Mouse (Mus musculus): ENCODE measurements around the gene Ppp1r8.

Gene Ppp1r8

GRCm38 (mm10) chr4:132842970-132843704 lies at the start of gene Ppp1r8:
Ppp1r8 (minus strand) TSS chr4:132843169.
- peak; percentile 74 to 87 for DNase-seq (ENCODE audit: low spot score in 2 of 2)

GRCm38 (mm10) chr4:132884844-132885374 lies 41.9 kb upstream of the Ppp1r8 start:
- no peak for DNase-seq (ENCODE audit: low spot score in 2 of 2)

GRCm38 (mm10) chr4:132884064-132884843 lies 41.3 kb upstream of the Ppp1r8 start, which contains the start of gene Stx12:
Stx12 (minus strand) TSS chr4:132884509.
- peak; percentile 85 to 88 for DNase-seq (ENCODE audit: low spot score in 2 of 2)

GRCm38 (mm10) chr4:132883561-132884063 lies 40.6 kb upstream of the Ppp1r8 start:
- DNase-seq (ENCODE audit: low spot score in 2 of 2): no peak

- no peak for DNase-seq (ENCODE audit: low spot score in 2 of 2)
Observed at GRCm38 (mm10) chr4:132874363-132875097, 31.6 kb upstream of the Ppp1r8 start.

- no peak for DNase-seq (ENCODE audit: low spot score in 2 of 2)
Observed at GRCm38 (mm10) chr4:132873481-132874362, 30.8 kb upstream of the Ppp1r8 start.

- DNase-seq (ENCODE audit: low spot score in 2 of 2): no peak
Observed at GRCm38 (mm10) chr4:132871116-132871515, 28.1 kb upstream of the Ppp1r8 start.

- no peak for DNase-seq (ENCODE audit: low spot score in 2 of 2)
Observed at GRCm38 (mm10) chr4:132864856-132865255, 21.9 kb upstream of the Ppp1r8 start.

GRCm38 (mm10) chr4:132863012-132863411 lies 20.0 kb upstream of the Ppp1r8 start:
- no peak for DNase-seq (ENCODE audit: low spot score in 2 of 2)

GRCm38 (mm10) chr4:132860880-132861279 lies 17.9 kb upstream of the Ppp1r8 start:
- no peak for DNase-seq (ENCODE audit: low spot score in 2 of 2)

GRCm38 (mm10) chr4:132843705-132844071 lies 719 bp upstream of the Ppp1r8 start:
- DNase-seq (ENCODE audit: low spot score in 2 of 2): no peak

- DNase-seq (ENCODE audit: low spot score in 2 of 2): peak; percentile 54 to 59
Observed at GRCm38 (mm10) chr4:132842281-132842906, 575 bp downstream of the Ppp1r8 start.

- DNase-seq (ENCODE audit: low spot score in 2 of 2): no peak
Observed at GRCm38 (mm10) chr4:132841493-132841892, 1.5 kb downstream of the Ppp1r8 start.

- peak; percentile 89 to 91 for DNase-seq (ENCODE audit: low spot score in 2 of 2)
Observed at GRCm38 (mm10) chr4:132823614-132824366, 19.2 kb downstream of the Ppp1r8 start.

GRCm38 (mm10) chr4:132818442-132818841 lies 24.5 kb downstream of the Ppp1r8 start:
- DNase-seq (ENCODE audit: low spot score in 2 of 2): no peak

- DNase-seq (ENCODE audit: low spot score in 2 of 2): no peak
Observed at GRCm38 (mm10) chr4:132816855-132817254, 26.1 kb downstream of the Ppp1r8 start.

GRCm38 (mm10) chr4:132816404-132816803 lies 26.6 kb downstream of the Ppp1r8 start:
- no peak for DNase-seq (ENCODE audit: low spot score in 2 of 2)

- no peak for DNase-seq (ENCODE audit: low spot score in 2 of 2)
Observed at GRCm38 (mm10) chr4:132809621-132810020, 33.3 kb downstream of the Ppp1r8 start.

Measured in spleen, postnatal 10 days (tissue).